In genomic region chr2:173305011-173305410, GRCm38 (mm10) we compare ENCODE assay signal across 28 mouse cellular contexts. TPM values are rescaled to one million over a fixed set of nuclear protein-coding genes. Genes with fewer than 3 reads are reported as not detected.
DNase-seq lines count a peak whose midpoint lies in the region; ATAC-seq and TF ChIP-seq lines count a peak whose summit lies in the region.
"Had no signal": no experiment of that assay in that cellular context is flagged by ENCODE, and none has a peak within 500 bp of the region (broad histone marks: within the 10 kb centered on the region; RNA-seq: fewer than 3 reads in every experiment).

No protein-coding gene starts in this region.

- no peak overlapping the region for H3K4me2 ChIP-seq in heart, embryonic 16.5 days (ENCODE audit: low read depth, low read length)
- no peak overlapping the region for H3K4me2 ChIP-seq in forebrain, embryonic 11.5 days (ENCODE audit: low read depth, low read length, severe bottlenecking)
- H3K4me2 ChIP-seq: embryonic facial prominence, embryonic 12.5 days; embryonic facial prominence, embryonic 15.5 days; forebrain, embryonic 12.5 days; forebrain, embryonic 15.5 days; heart, embryonic 12.5 days; hindbrain, embryonic 13.5 days had no signal

- no peak for ATAC-seq in heart, embryonic 16.5 days (replicated peaks; ENCODE audit: extremely low read depth, insufficient read depth, low FRiP score)
- ATAC-seq in forebrain, embryonic 11.5 days (replicated peaks; ENCODE audit: low FRiP score): no peak
- ATAC-seq: CD4-positive, CD25-positive, alpha-beta regulatory T cell, adult 4 months; forebrain, embryonic 15.5 days; hindbrain, postnatal 0 days; inflammation-experienced regulatory T-cells, adult 6 months had no signal

- intact Hi-C loops in heart, postnatal 10 days (cut with DNase I): no loop called here

- H3K4me3 ChIP-seq in heart, embryonic 16.5 days (ENCODE audit: low read length): no peak overlapping the region
- H3K4me3 ChIP-seq in E14TG2a.4 (replicated peaks; ENCODE audit: low read length) (peak overlapping the region; percentile 17), ES-Bruce4 (ENCODE audit: low read depth, low read length) (no peak overlapping the region)
- H3K4me3 ChIP-seq in forebrain, embryonic 11.5 days (ENCODE audit: low read depth, low read length): no peak overlapping the region
- H3K4me3 ChIP-seq: embryonic facial prominence, embryonic 12.5 days; embryonic facial prominence, embryonic 15.5 days; forebrain, embryonic 12.5 days; forebrain, embryonic 15.5 days; heart, embryonic 12.5 days; hindbrain, embryonic 10.5 days; hindbrain, embryonic 13.5 days had no signal

- 0 out of 2 replicates have a peak overlapping the region, but pooled peaks have one; percentile 1 for H3K9ac ChIP-seq in heart, embryonic 16.5 days (ENCODE audit: low read length)
- H3K9ac ChIP-seq in ES-Bruce4 (ENCODE audit: low read depth, poor library complexity, severe bottlenecking): no peak overlapping the region
- H3K9ac ChIP-seq in forebrain, embryonic 11.5 days (ENCODE audit: low read length): no peak overlapping the region
- H3K9ac ChIP-seq: embryonic facial prominence, embryonic 12.5 days; embryonic facial prominence, embryonic 15.5 days; forebrain, embryonic 12.5 days; forebrain, embryonic 15.5 days; heart, embryonic 12.5 days; hindbrain, embryonic 13.5 days had no signal

- H3K4me1 ChIP-seq in heart, embryonic 16.5 days (ENCODE audit: control insufficient read depth, insufficient read depth, low read length): peaks cover 21% of the 10 kb centered on the region
- H3K4me1 ChIP-seq in E14TG2a.4 (replicated peaks; ENCODE audit: low read depth, low read length): peaks cover 84% of the 10 kb centered on the region
- H3K4me1 ChIP-seq in ES-Bruce4 (ENCODE audit: control insufficient read depth, insufficient read depth, low read length): peaks cover 4% of the 10 kb centered on the region
- H3K4me1 ChIP-seq in forebrain, embryonic 11.5 days (replicated peaks; ENCODE audit: control insufficient read depth, insufficient read depth, low read length): 0 out of 2 replicates have a peak, but pooled peaks cover 3% of the 10 kb centered on the region

- DNase-seq in heart, postnatal 10 days: no peak
- peak; percentile 84 for DNase-seq in R1 (ENCODE audit: low read depth, low spot score)
- DNase-seq in retina, embryonic 14.5 days (ENCODE audit: low spot score): no peak
- DNase-seq in forebrain, embryonic 11.5 days (ENCODE audit: low spot score): no peak
- no peak for DNase-seq in spleen, adult 12 weeks (ENCODE audit: low spot score)
- DNase-seq: adrenal gland, adult 2 months; adrenal gland, postnatal 14 days; cerebellum, adult 11 months; cerebellum, adult 2 months; cerebellum, adult 9-11 months; cerebellum, postnatal 25 days; gastrocnemius, postnatal 14 days; heart, adult 11 months; heart, postnatal 36 days; kidney, adult 11 months had no signal

- TF ChIP-seq CTCF in E14TG2a.4 (conservative IDR thresholded peaks at IDR 0.05; ENCODE audit: low read length) (no peak), ES-Bruce4 (IDR thresholded peaks at IDR 0.05; ENCODE audit: low read depth, low read length) (no peak)

- TF ChIP-seq POLR2A in ES-Bruce4 (IDR thresholded peaks at IDR 0.05; ENCODE audit: insufficient read depth, low read length): no peak

- 0 out of 2 replicates have a peak, but pooled peaks cover 2% of the 10 kb centered on the region for H3K9me3 ChIP-seq in heart, embryonic 16.5 days (replicated peaks; ENCODE audit: control insufficient read depth, low read length)
- H3K9me3 ChIP-seq in E14TG2a.4 (ENCODE audit: low read length) (no peaks in the 10 kb centered on the region), ES-Bruce4 (replicated peaks; ENCODE audit: control insufficient read depth, insufficient read depth, low read length, poor library complexity, severe bottlenecking) (no peaks in the 10 kb centered on the region)
- H3K9me3 ChIP-seq in forebrain, embryonic 11.5 days (ENCODE audit: control insufficient read depth, low read length): no peaks in the 10 kb centered on the region
- H3K9me3 ChIP-seq: embryonic facial prominence, embryonic 12.5 days; embryonic facial prominence, embryonic 15.5 days; forebrain, embryonic 12.5 days; forebrain, embryonic 15.5 days; heart, embryonic 12.5 days; hindbrain, embryonic 10.5 days; hindbrain, embryonic 13.5 days had no signal

- 20% methylated on average over 12 of the region's 12 CpGs for WGBS in heart, embryonic 16.5 days
- 56% methylated on average over 12 of the region's 12 CpGs for WGBS in forebrain, embryonic 11.5 days

- H3K27me3 ChIP-seq in heart, embryonic 16.5 days (ENCODE audit: control insufficient read depth, insufficient read depth, low read length): no peaks in the 10 kb centered on the region
- H3K27me3 ChIP-seq in E14TG2a.4 (ENCODE audit: insufficient read depth, low read length) (peaks cover 11% of the 10 kb centered on the region), ES-Bruce4 (ENCODE audit: control insufficient read depth, insufficient read depth, low read length, poor library complexity, severe bottlenecking) (no peaks in the 10 kb centered on the region)
- H3K27me3 ChIP-seq in forebrain, embryonic 11.5 days (ENCODE audit: control insufficient read depth, insufficient read depth, low read length): peaks cover 2% of the 10 kb centered on the region; the same call in 1 of the 2 replicates
- H3K27me3 ChIP-seq: embryonic facial prominence, embryonic 15.5 days; forebrain, embryonic 15.5 days had no signal

- peak; percentile 82 for TF ChIP-seq EP300 in ES-Bruce4 (IDR thresholded peaks at IDR 0.05; ENCODE audit: insufficient read depth, low read depth, low read length)

- no peaks in the 10 kb centered on the region for H3K36me3 ChIP-seq in heart, embryonic 16.5 days (ENCODE audit: control insufficient read depth, insufficient read depth)
- H3K36me3 ChIP-seq in E14TG2a.4 (ENCODE audit: insufficient read depth, low read length) (no peaks in the 10 kb centered on the region), ES-Bruce4 (ENCODE audit: control insufficient read depth, insufficient read depth, low read length, poor library complexity, severe bottlenecking) (no peaks in the 10 kb centered on the region)
- H3K36me3 ChIP-seq in forebrain, embryonic 11.5 days (ENCODE audit: control insufficient read depth, insufficient read depth, low read length): no peaks in the 10 kb centered on the region
- H3K36me3 ChIP-seq: embryonic facial prominence, embryonic 12.5 days; embryonic facial prominence, embryonic 15.5 days; forebrain, embryonic 12.5 days; forebrain, embryonic 15.5 days; heart, embryonic 12.5 days; hindbrain, embryonic 10.5 days; hindbrain, embryonic 13.5 days had no signal

- H3K27ac ChIP-seq in heart, embryonic 16.5 days (ENCODE audit: low read length): no peak overlapping the region
- no peak overlapping the region for H3K27ac ChIP-seq in ES-Bruce4 (ENCODE audit: insufficient read depth, low read length)
- H3K27ac ChIP-seq in forebrain, embryonic 11.5 days (ENCODE audit: low read depth, low read length): no peak overlapping the region
- H3K27ac ChIP-seq: embryonic facial prominence, embryonic 12.5 days; embryonic facial prominence, embryonic 15.5 days; forebrain, embryonic 12.5 days; forebrain, embryonic 15.5 days; hindbrain, embryonic 10.5 days; hindbrain, embryonic 13.5 days; hindbrain, postnatal 0 days had no signal

RNA-seq across cellular contexts. Expression of gene Pmepa1, which starts 28.7 kb away (rescaled TPM):
- 4.1 and 4.3 TPM in 2 replicates for polyA plus RNA-seq in heart, embryonic 16.5 days (2015; fragmentation: Nextera tagmentation; extraction: Ambion mirVana)
- total RNA-seq in heart, postnatal 10 days (2021): 10 to 100 TPM; 55.1 to 57.2 TPM
- polyA plus RNA-seq in ES-Bruce4 (2011; ENCODE audit: insufficient read depth, insufficient read length, low read depth, missing spikeins): 25.1 and 28.5 TPM in 2 replicates
- polyA plus RNA-seq in forebrain, embryonic 11.5 days (2014; fragmentation: Nextera tagmentation; extraction: Ambion mirVana): 3.3 and 3.6 TPM in 2 replicates
